9 mouse cellular contexts compared by ENCODE assay signal in genomic region chr2:160744040-160744822, GRCm38 (mm10). TPM values are rescaled to one million over a fixed set of nuclear protein-coding genes. Genes with fewer than 3 reads are reported as not detected.
DNase-seq lines count a peak whose midpoint lies in the region; ATAC-seq lines count a peak whose summit lies in the region.
"Had no signal": no experiment of that assay in that cellular context is flagged by ENCODE, and none has a peak within 500 bp of the region (broad histone marks: within the 10 kb centered on the region; RNA-seq: fewer than 3 reads in every experiment).

No protein-coding gene starts in this region.

- no peak for ATAC-seq in heart, embryonic 13.5 days (ENCODE audit: extremely low read depth, insufficient number of reproducible peaks, low FRiP score, low TSS enrichment)

- H3K36me3 ChIP-seq in heart, embryonic 13.5 days, result peaks cover 31% of the 10 kb centered on the region

- no peak overlapping the region for H3K4me3 ChIP-seq in heart, embryonic 13.5 days

- no peak overlapping the region for H3K4me2 ChIP-seq in heart, embryonic 13.5 days

- peak overlapping the region; percentile 79 for H3K27ac ChIP-seq in heart, embryonic 13.5 days (replicated peaks)
- H3K27ac ChIP-seq: macrophage had no signal

- intact Hi-C loops in left cerebral cortex, postnatal 36 days (cut with DNase I), result no loop called here

- peaks cover 78% of the 10 kb centered on the region for H3K4me1 ChIP-seq in heart, embryonic 13.5 days

- H3K9me3 ChIP-seq in heart, embryonic 13.5 days, result no peaks in the 10 kb centered on the region

- peak; percentile 55 to 61 for DNase-seq in left cerebral cortex, adult 18-20 months (ENCODE audit: low spot score in 2 of 2)
- no peak for DNase-seq in left cerebral cortex, postnatal 36 days (ENCODE audit: low spot score in 2 of 2)
- peak; percentile 31 for DNase-seq in MN1 (ENCODE audit: low spot score)
- peak; percentile 65 to 70 for DNase-seq in cerebellum, postnatal 36 days
- peak; percentile 73 to 82 for DNase-seq in lung, adult 18-20 months
- DNase-seq in retina, embryonic 14.5 days (ENCODE audit: low spot score), result peak; percentile 73
- no peak for DNase-seq in Muller cell, postnatal 12 days (ENCODE audit: inconsistent ontology term)

- H3K27me3 ChIP-seq in heart, embryonic 13.5 days (replicated peaks), result no peaks in the 10 kb centered on the region

- 78% methylated on average over 7 of the region's 7 CpGs for WGBS in heart, embryonic 13.5 days

- no peak overlapping the region for H3K9ac ChIP-seq in heart, embryonic 13.5 days

RNA-seq across cellular contexts. Expression of gene Plcg1, which starts 13.1 kb away (rescaled TPM):
- total RNA-seq in left cerebral cortex, adult 18-20 months (2021), result 100 to 1,000 TPM; 109 to 113 TPM
- 100 to 1,000 TPM; 102 to 125 TPM for total RNA-seq in left cerebral cortex, postnatal 36 days (2021)
- polyA plus RNA-seq in heart, embryonic 13.5 days (2015; fragmentation: Nextera tagmentation; extraction: Ambion mirVana), result 25.5 and 29.4 TPM in 2 replicates

Comparison
In these comparisons a context has a peak if more than half of its experiments do, and no peak if none do; other contexts are left out.
1. DNase-seq: peak in left cerebral cortex, adult 18-20 months (2 of 2), MN1 (single experiment), cerebellum, postnatal 36 days (2 of 2), lung, adult 18-20 months (2 of 2) and retina, embryonic 14.5 days (single experiment); none in left cerebral cortex, postnatal 36 days (0 of 2) and Muller cell, postnatal 12 days (single experiment).